Mouse (Mus musculus): ENCODE measurements around the gene Cyba. TPM values are rescaled to one million over a fixed set of nuclear protein-coding genes. Genes with fewer than 3 reads are reported as not detected.

Cyba gene
- total and polyA plus RNA-seq, 3 experiments, result 321 to 344 (median 338) TPM

DNA sequence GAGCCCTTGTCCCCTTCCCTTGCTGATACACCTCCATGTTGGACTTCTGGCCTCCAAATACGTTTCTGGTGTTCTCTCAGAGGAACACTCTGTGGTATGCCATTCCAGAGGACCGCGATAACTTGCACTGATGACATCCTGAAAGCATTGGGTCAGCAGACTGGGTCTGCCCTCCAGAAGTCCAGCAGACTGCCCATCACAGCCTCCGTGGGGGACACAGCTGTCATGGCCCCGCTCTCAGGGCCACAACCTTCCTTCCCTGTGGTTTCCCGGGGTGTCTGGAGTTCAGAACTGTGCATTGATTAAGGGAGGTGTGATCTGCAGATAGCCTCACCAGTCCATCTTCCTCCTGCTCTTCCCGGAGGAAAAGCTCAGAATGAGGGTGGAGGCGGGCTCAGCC, 29.8 kb upstream of the Cyba start:
- no peak overlapping the region for H3K9ac ChIP-seq (ENCODE audit: control insufficient read depth, low read depth, low read length, poor library complexity, severe bottlenecking)
- H3K36me3 ChIP-seq (ENCODE audit: control insufficient read depth in 1 of 2, insufficient read depth in 2 of 2, low read length in 2 of 2), result peaks cover 0 to 8% of the 10 kb centered on the region in 2 experiments; a peak in 3 of 4 replicates
- no peak overlapping the region for H3K27ac ChIP-seq (ENCODE audit: control insufficient read depth, low read depth, low read length)
- no peaks in the 10 kb centered on the region; a peak in 1 of 4 replicates for H3K27me3 ChIP-seq (ENCODE audit: control insufficient read depth in 1 of 2, insufficient read depth in 2 of 2, low read length in 2 of 2)
- H3K4me3 ChIP-seq (ENCODE audit: control insufficient read depth in 1 of 2, insufficient read depth in 1 of 2, low read depth in 2 of 2, low read length in 2 of 2), result no peak overlapping the region
- DNase-seq (ENCODE audit: low read depth, low spot score), result no peak
- no peaks in the 10 kb centered on the region for H3K79me2 ChIP-seq (ENCODE audit: control insufficient read depth, insufficient read depth, low read length, poor library complexity)
- H3K9me3 ChIP-seq (replicated peaks; ENCODE audit: insufficient read depth, low read length), result no peaks in the 10 kb centered on the region
- no peak for TF ChIP-seq MAX (IDR thresholded peaks at IDR 0.05; ENCODE audit: low read length)
- no peak for TF ChIP-seq E2F4 (IDR thresholded peaks at IDR 0.05; ENCODE audit: borderline replicate concordance, low read depth, low read length)
- no peak for TF ChIP-seq CHD2 (IDR thresholded peaks at IDR 0.05; ENCODE audit: low read length)
- no peak for TF ChIP-seq BHLHE40 (IDR thresholded peaks at IDR 0.05; ENCODE audit: borderline replicate concordance, low read depth, low read length)
- TF ChIP-seq ZNF384 (IDR thresholded peaks at IDR 0.05; ENCODE audit: low read depth, low read length), result no peak
- TF ChIP-seq UBTF (IDR thresholded peaks at IDR 0.05; ENCODE audit: borderline replicate concordance, insufficient read depth, low read depth, low read length), result no peak
- no peak for TF ChIP-seq MEF2A (IDR thresholded peaks at IDR 0.05; ENCODE audit: extremely low read depth, insufficient replicate concordance, low read depth, low read length, poor library complexity, severe bottlenecking)
- no peak for TF ChIP-seq POLR2AphosphoS2 (IDR thresholded peaks at IDR 0.05; ENCODE audit: low read length)
- no peak for TF ChIP-seq EP300 (IDR thresholded peaks at IDR 0.05; ENCODE audit: low read depth in 1 of 2, low read length in 2 of 2)
- TF ChIP-seq ZC3H11A (IDR thresholded peaks at IDR 0.05; ENCODE audit: low read depth, low read length), result no peak
- no peak for TF ChIP-seq MXI1 (IDR thresholded peaks at IDR 0.05; ENCODE audit: low read depth, low read length)
- no peak for TF ChIP-seq TBP (IDR thresholded peaks at IDR 0.05; ENCODE audit: low read depth, low read length)
- no peak for TF ChIP-seq KAT2A (conservative IDR thresholded peaks at IDR 0.05; ENCODE audit: low read depth, low read length)
- TF ChIP-seq TAL1 (IDR thresholded peaks at IDR 0.05; ENCODE audit: low read length), result no peak
- TF ChIP-seq JUND (IDR thresholded peaks at IDR 0.05; ENCODE audit: low read depth, low read length), result no peak
- TF ChIP-seq MAZ (IDR thresholded peaks at IDR 0.05; ENCODE audit: low read depth, low read length), result no peak
- no peak for TF ChIP-seq ZKSCAN1 (IDR thresholded peaks at IDR 0.05; ENCODE audit: low read depth, low read length)
- TF ChIP-seq SIN3A (IDR thresholded peaks at IDR 0.05; ENCODE audit: low read length), result no peak
- no peak for TF ChIP-seq HCFC1 (IDR thresholded peaks at IDR 0.05; ENCODE audit: low read depth, low read length)
- H3K4me1 ChIP-seq (ENCODE audit: control insufficient read depth in 1 of 2, insufficient read depth in 2 of 2, low read length in 2 of 2), result peaks cover 2 to 32% of the 10 kb centered on the region in 2 experiments; a peak in 3 of 4 replicates

DNA sequence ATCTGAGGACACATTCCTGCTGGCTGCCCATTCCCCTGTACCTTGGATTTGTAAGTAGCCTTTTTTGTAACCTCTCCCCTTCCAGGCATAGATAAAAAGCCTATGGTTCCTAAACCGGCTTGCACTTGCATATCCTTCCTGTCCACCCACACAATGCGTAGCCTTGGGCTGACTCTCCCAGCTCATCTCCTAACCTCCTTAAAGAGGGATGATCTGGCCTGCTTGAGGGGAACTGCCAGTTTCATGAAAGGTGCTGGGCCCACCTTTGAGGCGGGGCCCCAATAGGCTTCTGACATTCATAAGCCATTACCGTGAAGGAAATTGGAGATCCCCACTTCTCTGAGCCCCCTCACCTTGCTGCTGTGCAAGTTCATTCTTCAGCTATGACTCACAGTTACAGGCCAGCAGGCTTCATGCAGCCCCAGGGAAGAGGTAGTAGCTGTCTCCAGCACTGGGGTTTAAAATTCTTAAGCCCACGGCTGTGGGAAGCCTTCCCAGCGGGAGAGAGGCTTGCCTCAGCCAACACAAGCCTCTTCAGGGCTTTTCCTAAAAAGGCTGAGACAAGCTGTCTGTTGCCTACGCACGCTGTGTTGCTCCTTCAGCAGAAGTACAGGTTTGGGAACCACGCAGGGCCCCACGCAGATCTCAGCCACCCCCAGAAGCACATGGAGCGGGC, 28.9 kb upstream of the Cyba start:
- H3K4me1 ChIP-seq (ENCODE audit: control insufficient read depth in 1 of 2, insufficient read depth in 2 of 2, low read length in 2 of 2), result peaks cover 2 to 32% of the 10 kb centered on the region in 2 experiments; a peak in 3 of 4 replicates
- H3K27me3 ChIP-seq (ENCODE audit: control insufficient read depth in 1 of 2, insufficient read depth in 2 of 2, low read length in 2 of 2), result no peaks in the 10 kb centered on the region; a peak in 1 of 4 replicates
- no peaks in the 10 kb centered on the region for H3K9me3 ChIP-seq (replicated peaks; ENCODE audit: insufficient read depth, low read length)

More for the DNA sequence above, 28.9 kb upstream of the Cyba start:
- DNase-seq (ENCODE audit: low read depth, low spot score), result peak; percentile 23
- H3K36me3 ChIP-seq (ENCODE audit: control insufficient read depth in 1 of 2, insufficient read depth in 2 of 2, low read length in 2 of 2), result peaks cover 0 to 8% of the 10 kb centered on the region in 2 experiments; a peak in 2 of 4 replicates
- no peaks in the 10 kb centered on the region for H3K79me2 ChIP-seq (ENCODE audit: control insufficient read depth, insufficient read depth, low read length, poor library complexity)
- no peak overlapping the region for H3K27ac ChIP-seq (ENCODE audit: control insufficient read depth, low read depth, low read length)
- TF ChIP-seq RCOR1 (IDR thresholded peaks at IDR 0.05; ENCODE audit: low read depth, low read length) (no peak), MAFK (IDR thresholded peaks at IDR 0.05; ENCODE audit: borderline replicate concordance, low read depth, low read length) (no peak), BHLHE40 (IDR thresholded peaks at IDR 0.05; ENCODE audit: borderline replicate concordance, low read depth, low read length) (no peak), TCF12 (IDR thresholded peaks at IDR 0.05; ENCODE audit: low read depth, low read length) (no peak), MYB (IDR thresholded peaks at IDR 0.05; ENCODE audit: low read depth, low read length) (no peak), MAX (IDR thresholded peaks at IDR 0.05; ENCODE audit: low read length) (no peak), USF2 (IDR thresholded peaks at IDR 0.05; ENCODE audit: borderline replicate concordance in 1 of 2, insufficient read depth in 1 of 2, low read depth in 1 of 2, low read length in 2 of 2) (no peak), HCFC1 (IDR thresholded peaks at IDR 0.05; ENCODE audit: low read depth, low read length) (no peak), E2F4 (IDR thresholded peaks at IDR 0.05; ENCODE audit: borderline replicate concordance, low read depth, low read length) (no peak)
- no peak overlapping the region for H3K9ac ChIP-seq (ENCODE audit: control insufficient read depth, low read depth, low read length, poor library complexity, severe bottlenecking)
- H3K4me3 ChIP-seq (ENCODE audit: control insufficient read depth in 1 of 2, insufficient read depth in 1 of 2, low read depth in 2 of 2, low read length in 2 of 2), result no peak overlapping the region

Measured in MEL (cell line).